Mouse (Mus musculus) forebrain, embryonic 12.5 days (tissue): ENCODE results near the gene Cir1. TPM values are rescaled to one million over a fixed set of nuclear protein-coding genes. Genes with fewer than 3 reads are reported as not detected.

ENCODE experiments used
- ATAC-seq: fragments of 200-750 bp; cut with Nextera tagmentation; 2 replicates; pipeline ENCODE4 v1.8.0; 2017; ENCODE audit warnings: moderate TSS enrichment; ENCODE audit not compliant: low FRiP score
- H3K27ac ChIP-seq: fragments of 300-500 bp; sonication (generic); 2 replicates; pipeline ENCODE4 v1.5.1; 2016; ENCODE audit warnings: mild to moderate bottlenecking
- H3K27me3 ChIP-seq: fragments of 300-500 bp; sonication (generic); 2 replicates; pipeline ENCODE4 v1.6.1; 2016; ENCODE audit warnings: mild to moderate bottlenecking
- H3K36me3 ChIP-seq: fragments of 300-500 bp; sonication (generic); replicated peaks from 2 replicates; pipeline ENCODE4 v1.6.1; 2016; ENCODE audit warnings: mild to moderate bottlenecking
- H3K4me1 ChIP-seq: fragments of 300-500 bp; sonication (generic); 2 replicates; pipeline ENCODE4 v1.6.1; 2016
- H3K4me2 ChIP-seq: fragments of 300-500 bp; sonication (generic); 2 replicates; pipeline ENCODE4 v1.6.1; 2016; ENCODE audit warnings: mild to moderate bottlenecking, moderate library complexity
- H3K4me3 ChIP-seq: fragments of 300-500 bp; sonication (generic); replicated peaks from 2 replicates; pipeline ENCODE4 v1.5.1; 2016; ENCODE audit warnings: mild to moderate bottlenecking
- H3K9ac ChIP-seq: fragments of 300-500 bp; sonication (generic); 2 replicates; pipeline ENCODE4 v1.6.1; 2016; ENCODE audit warnings: mild to moderate bottlenecking
- H3K9me3 ChIP-seq: fragments of 300-500 bp; sonication (generic); 2 replicates; pipeline ENCODE4 v1.6.1; 2016
- WGBS: fragments of 180-500 bp; shearing (Covaris S2); methylation state at CpG from one replicate; pipeline ENCODE4 v1.1.7; 2016; 5-methylcytosine and 5-hydroxymethylcytosine counted together
- polyA plus RNA-seq: library from polyadenylated mRNA; unstranded; fragments of >200 nt; fragmentation: Nextera tagmentation; extraction: Ambion mirVana; gene quantifications from 2 replicates; pipeline ENCODE4 v1.2.1, GENCODE M21; 2016

Cir1 gene
- polyA plus RNA-seq, 1 experiment from 2014 or later = 24.0 TPM

DNA sequence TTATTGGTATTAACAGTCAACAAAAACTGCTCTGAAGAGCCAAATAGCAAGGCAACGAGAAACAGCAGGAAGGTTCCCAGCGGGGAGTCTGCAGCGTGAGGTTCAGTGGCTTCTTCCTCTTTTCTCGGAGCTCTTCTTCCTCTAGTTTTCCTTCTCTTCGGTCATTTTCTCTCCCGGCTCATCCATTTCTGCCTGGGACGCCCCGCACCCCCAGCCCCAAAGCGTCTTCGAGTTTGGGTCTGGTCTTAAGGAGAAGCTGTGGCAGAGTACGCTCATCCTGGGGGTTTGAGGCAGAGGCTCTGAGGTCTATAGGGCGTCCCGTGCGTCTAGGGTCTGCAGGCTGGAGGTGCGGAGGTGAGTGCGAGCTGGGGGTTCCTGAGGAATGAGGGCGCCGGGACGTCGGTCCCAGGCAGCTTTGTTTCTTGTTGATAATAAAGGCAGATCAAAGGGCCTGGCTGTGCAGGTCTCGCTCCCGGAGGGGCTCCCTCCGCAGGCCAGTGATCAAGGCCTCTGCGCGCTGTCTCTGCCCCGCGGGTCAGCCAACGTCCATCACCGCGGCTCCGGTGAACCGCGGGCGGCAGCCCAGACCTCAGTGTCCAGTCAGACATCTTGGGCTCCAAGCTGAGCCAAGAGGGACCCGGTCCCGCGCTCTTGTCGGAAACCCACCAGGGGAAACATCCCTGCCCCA, 35.3 kb downstream of the Cir1 start:
- under 1% methylated on average over 38 of the region's 38 CpGs for WGBS
- peak overlapping the region; percentile 36 for H3K4me3 ChIP-seq
- peaks cover 79% of the 10 kb centered on the region for H3K27me3 ChIP-seq
- ATAC-seq = no peak
- H3K36me3 ChIP-seq = no peaks in the 10 kb centered on the region
- peak overlapping the region; percentile 58 for H3K9ac ChIP-seq
- peak overlapping the region; percentile 51 for H3K4me2 ChIP-seq
- H3K27ac ChIP-seq = peak overlapping the region; percentile 81
- H3K4me1 ChIP-seq = peaks cover 65% of the 10 kb centered on the region
- H3K9me3 ChIP-seq = no peaks in the 10 kb centered on the region

DNA sequence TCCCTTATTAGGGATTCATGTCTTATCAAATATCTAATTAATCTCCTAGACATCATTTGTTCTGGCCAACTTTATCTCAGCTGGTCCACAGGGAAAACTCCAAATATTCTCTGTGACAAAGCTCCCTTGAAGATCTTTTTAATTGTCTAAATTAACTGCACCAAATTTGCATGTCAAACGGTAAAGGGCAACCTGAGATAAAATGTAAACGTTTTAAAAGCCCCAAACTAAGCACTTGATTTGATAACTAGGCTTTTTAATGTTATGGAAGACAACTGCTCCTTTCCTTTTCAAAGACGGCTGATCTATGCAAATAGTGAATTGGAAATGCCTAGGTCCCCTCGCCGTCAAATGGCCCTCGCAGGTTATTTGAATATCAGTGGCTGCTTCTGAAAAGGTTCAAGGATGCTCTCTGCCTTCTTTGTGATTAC, 36.3 kb downstream of the Cir1 start:
- Histone ChIP-seq H3K27ac (peak overlapping the region; percentile 32; the same call in 1 of the 2 replicates), H3K36me3 (no peaks in the 10 kb centered on the region), H3K9me3 (no peaks in the 10 kb centered on the region), H3K4me1 (peaks cover 72% of the 10 kb centered on the region), H3K4me2 (peak overlapping the region; percentile 30), H3K27me3 (peaks cover 79% of the 10 kb centered on the region), H3K9ac (peak overlapping the region; percentile 25; the same call in 1 of the 2 replicates), H3K4me3 (peak overlapping the region; percentile 22)
- under 1% methylated on average over 6 of the region's 6 CpGs for WGBS
- ATAC-seq = no peak

DNA sequence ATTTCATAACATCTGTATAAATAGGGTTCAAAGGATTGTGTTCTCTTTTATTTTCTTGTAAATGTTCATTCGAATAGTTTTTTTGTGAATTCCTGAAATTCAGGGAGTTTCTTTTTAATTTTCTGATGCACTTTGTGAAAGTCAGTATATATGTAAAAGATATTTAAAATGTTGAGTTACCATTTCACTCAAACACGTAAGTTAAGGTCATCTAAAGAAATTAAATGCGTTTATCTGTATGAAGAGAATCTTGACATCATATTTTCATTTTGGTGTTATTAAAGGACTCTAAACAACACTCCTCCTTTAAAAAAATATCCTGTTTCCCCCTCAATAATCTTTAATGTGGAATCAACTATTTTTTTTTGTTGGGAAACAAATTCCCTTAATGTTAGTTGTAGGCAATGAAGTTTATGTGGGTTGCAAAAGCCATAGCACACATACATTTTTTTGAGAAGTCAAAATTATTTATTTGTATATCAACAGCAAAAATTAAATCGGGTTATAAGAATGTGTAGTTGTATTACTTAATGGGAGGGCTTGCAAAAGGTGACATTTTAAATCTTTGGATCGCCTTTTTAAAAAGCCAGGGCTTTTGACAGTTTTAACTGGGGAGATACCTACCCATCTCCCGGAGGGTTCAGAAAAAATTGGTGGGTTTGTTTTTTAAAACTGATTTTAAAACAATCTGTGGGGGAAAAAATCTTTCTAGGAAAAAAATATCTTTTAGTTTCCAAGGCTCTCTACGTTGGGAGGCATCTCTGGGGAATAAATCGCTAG, 37.0 kb downstream of the Cir1 start:
- H3K27me3 ChIP-seq = peaks cover 79% of the 10 kb centered on the region
- H3K9me3 ChIP-seq = no peaks in the 10 kb centered on the region
- 6% methylated on average over 8 of the region's 8 CpGs for WGBS
- peak overlapping the region; percentile 30 for H3K4me2 ChIP-seq
- ATAC-seq = no peak
- no peak overlapping the region for H3K9ac ChIP-seq
- H3K27ac ChIP-seq = peak overlapping the region; percentile 32; the same call in 1 of the 2 replicates
- H3K36me3 ChIP-seq = no peaks in the 10 kb centered on the region
- peak overlapping the region; percentile 22 for H3K4me3 ChIP-seq
- peaks cover 72% of the 10 kb centered on the region for H3K4me1 ChIP-seq

DNA sequence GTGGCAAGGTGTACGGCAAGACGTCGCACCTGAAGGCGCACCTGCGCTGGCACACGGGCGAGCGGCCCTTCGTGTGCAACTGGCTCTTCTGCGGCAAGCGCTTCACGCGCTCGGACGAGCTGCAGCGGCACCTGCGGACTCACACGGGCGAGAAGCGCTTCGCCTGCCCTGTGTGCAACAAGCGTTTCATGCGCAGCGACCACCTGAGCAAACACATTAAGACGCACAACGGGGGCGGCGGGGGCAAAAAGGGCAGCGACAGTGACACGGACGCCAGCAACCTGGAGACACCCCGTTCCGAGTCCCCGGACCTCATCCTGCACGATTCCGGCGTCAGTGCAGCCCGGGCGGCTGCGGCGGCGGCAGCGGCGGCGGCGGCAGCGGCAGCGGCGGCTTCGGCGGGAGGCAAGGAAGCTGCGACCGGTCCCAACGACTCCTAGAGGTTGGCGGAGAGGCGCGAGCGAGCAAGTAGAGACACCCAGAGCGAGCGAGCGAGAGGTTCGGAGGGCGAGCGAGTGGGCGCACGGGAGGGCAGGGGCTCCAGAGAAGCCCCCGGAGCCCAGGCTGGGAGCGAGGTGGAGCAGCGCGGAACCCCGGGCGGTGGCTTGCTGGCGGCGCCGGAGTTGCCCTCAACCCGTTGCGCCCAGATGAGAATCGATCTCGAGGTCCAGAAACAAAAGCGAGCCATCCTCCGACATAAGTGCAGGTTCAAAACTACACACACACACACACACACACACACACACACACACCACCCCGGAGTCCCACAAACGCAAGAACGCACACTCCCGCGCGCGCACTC, 38.2 kb downstream of the Cir1 start:
- Histone ChIP-seq H3K27ac (peak overlapping the region; percentile 86), H3K4me2 (peak overlapping the region; percentile 60), H3K9me3 (no peaks in the 10 kb centered on the region), H3K27me3 (peaks cover 82% of the 10 kb centered on the region), H3K4me1 (peaks cover 75% of the 10 kb centered on the region), H3K4me3 (peak overlapping the region; percentile 57), H3K9ac (peak overlapping the region; percentile 69), H3K36me3 (no peaks in the 10 kb centered on the region)
- 0 out of 2 replicates have a peak, but pooled peaks have one; percentile 1 for ATAC-seq
- WGBS = under 1% methylated on average over 80 of the region's 88 CpGs

DNA sequence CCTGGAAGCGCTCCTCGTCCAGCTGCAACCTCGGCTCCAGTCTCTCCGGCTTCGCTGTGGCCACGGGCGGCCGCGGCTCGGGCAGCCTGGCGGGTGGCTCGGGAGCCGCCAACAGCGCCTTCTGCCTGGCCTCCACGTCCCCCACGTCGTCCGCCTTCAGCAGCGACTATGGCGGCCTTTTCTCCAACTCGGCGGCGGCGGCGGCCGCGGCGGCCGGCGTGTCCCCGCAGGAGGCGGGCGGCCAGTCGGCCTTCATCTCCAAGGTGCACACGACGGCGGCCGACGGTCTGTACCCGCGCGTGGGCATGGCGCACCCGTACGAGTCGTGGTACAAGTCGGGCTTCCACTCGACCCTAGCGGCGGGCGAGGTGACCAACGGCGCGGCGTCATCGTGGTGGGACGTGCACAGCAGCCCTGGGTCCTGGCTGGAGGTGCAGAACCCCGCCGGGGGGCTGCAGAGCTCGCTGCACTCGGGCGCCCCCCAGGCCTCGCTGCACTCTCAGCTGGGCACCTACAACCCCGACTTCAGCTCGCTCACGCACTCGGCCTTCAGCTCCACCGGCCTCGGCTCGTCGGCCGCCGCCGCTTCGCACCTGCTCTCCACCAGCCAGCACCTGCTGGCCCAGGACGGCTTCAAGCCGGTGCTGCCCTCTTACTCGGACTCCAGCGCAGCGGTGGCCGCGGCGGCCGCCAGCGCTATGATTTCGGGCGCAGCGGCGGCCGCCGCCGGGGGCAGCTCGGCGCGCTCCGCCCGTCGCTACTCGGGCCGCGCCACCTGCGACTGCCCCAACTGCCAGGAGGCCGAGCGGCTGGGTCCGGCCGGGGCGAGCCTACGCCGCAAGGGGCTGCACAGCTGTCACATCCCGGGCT, 39.0 kb downstream of the Cir1 start:
- ATAC-seq = peak; percentile 17; the same call in 1 of the 2 replicates
- Histone ChIP-seq H3K9ac (peak overlapping the region; percentile 69), H3K36me3 (no peaks in the 10 kb centered on the region), H3K4me2 (peak overlapping the region; percentile 60), H3K27me3 (peaks cover 76% of the 10 kb centered on the region), H3K9me3 (no peaks in the 10 kb centered on the region), H3K4me1 (peaks cover 67% of the 10 kb centered on the region), H3K27ac (peak overlapping the region; percentile 86), H3K4me3 (peak overlapping the region; percentile 57)
- under 1% methylated on average over 96 of the region's 110 CpGs for WGBS

DNA sequence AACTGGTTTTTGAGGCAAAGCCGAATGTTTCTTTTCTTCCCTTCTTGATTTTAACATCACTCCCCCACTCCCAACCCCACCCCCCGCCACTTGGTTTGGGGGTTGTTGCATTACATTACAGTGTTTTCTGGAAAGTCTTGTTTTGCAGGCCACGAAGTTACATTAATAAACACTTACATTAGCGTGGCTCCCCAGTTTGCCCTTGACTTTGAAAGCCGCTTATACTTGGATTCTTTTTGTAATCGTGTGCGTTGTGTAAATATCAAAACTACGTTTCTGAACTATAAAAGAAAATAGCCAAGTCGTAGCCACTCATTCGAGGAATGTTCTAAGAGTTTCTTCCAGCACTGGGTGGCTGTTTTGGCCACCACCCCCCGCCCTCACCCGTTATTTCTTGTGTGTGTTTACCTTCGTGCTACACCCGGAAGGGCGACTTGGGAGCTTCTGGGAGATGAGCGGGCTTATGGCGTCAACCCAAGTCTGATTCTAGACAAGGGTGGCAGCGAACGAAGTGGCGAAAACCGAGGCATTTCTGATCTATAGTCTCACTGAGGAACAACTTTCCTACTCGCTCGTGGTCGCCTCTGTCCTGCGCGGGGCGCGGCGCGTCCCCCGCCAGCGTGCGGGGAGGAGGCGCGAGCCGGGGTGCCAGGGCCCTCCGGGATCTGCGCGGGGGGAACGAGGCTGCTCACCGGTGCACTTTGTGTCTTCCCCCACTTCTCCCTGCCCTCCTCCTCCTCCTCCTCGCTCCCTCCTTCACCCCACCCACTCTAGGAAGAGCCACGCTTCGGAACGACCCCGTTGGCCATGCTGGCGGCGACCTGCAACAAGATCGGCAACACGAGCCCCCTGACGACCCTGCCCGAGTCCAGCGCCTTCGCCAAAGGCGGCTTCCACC, 39.9 kb downstream of the Cir1 start:
- Histone ChIP-seq H3K4me1 (peaks cover 69% of the 10 kb centered on the region), H3K9me3 (no peaks in the 10 kb centered on the region), H3K27ac (peak overlapping the region; percentile 86), H3K9ac (peak overlapping the region; percentile 69), H3K36me3 (no peaks in the 10 kb centered on the region), H3K4me2 (peak overlapping the region; percentile 60), H3K4me3 (peak overlapping the region; percentile 57), H3K27me3 (peaks cover 78% of the 10 kb centered on the region)
- WGBS = under 1% methylated on average over 55 of the region's 55 CpGs
- no peak for ATAC-seq

DNA sequence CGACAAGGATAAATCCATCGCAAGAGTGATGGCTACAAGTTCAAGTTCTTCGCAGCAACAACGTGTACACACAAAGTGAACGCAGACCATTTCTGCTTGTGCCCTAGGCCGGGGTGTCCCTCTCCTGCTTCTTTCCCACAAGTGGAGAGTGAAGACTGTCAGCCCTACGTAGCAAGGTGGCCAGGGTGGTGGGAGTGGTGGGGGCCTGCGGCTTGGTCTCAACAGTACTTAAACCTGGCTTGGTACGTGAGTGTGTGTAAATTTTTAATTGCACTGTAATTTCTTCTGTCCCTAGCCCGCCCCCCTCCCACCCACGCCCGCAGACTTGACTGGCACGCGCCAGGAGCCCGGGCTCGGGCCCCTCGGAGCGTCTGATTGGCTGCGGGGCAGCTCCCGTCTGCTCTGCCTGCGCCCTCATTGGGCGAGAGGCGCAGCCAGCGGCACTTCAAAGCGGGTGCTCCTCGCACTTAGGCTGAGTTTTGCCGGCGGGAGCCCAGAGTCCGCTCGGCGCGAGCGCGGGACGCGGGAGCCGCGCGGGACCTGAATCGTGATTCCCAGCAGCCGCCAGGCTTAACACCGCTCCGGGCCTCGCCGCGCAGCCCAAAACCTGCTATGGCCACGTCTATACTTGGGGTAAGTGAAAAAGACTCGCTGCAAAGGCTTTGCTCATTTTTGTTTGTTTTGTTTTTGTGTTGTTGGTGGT, 40.9 kb downstream of the Cir1 start, which contains the start of gene Sp9:
TSS of gene Sp9 (plus strand) at position 467 of the 703 bp plus-strand sequence.
- H3K9ac ChIP-seq = peak within 1 kb of the TSS; percentile 69
- peak within 1 kb of the TSS; percentile 86 for H3K27ac ChIP-seq
- ATAC-seq = peak; percentile 90
- H3K36me3 ChIP-seq = no peaks in the 10 kb centered on the region
- H3K4me2 ChIP-seq = peak within 1 kb of the TSS; percentile 60
- no peaks in the 10 kb centered on the region for H3K9me3 ChIP-seq
- whole genome bisulfite sequencing = under 1% methylated on average over 47 of the region's 48 CpGs
- H3K4me3 ChIP-seq = peak within 1 kb of the TSS; percentile 57
- peaks cover 77% of the 10 kb centered on the region for H3K27me3 ChIP-seq
- H3K4me1 ChIP-seq = peaks cover 61% of the 10 kb centered on the region

- peak overlapping the region; percentile 57 for H3K4me3 ChIP-seq
- H3K4me1 ChIP-seq = peaks cover 58% of the 10 kb centered on the region
- WGBS = under 1% methylated on average over 38 of the region's 38 CpGs
- H3K27ac ChIP-seq = peak overlapping the region; percentile 36
- no peaks in the 10 kb centered on the region for H3K9me3 ChIP-seq
- H3K36me3 ChIP-seq = no peaks in the 10 kb centered on the region
- peaks cover 79% of the 10 kb centered on the region for H3K27me3 ChIP-seq
- peak overlapping the region; percentile 60 for H3K4me2 ChIP-seq
- peak; percentile 15; the same call in 1 of the 2 replicates for ATAC-seq
- peak overlapping the region; percentile 12 for H3K9ac ChIP-seq
Observed at GRCm38 (mm10) chr2:73270593-73271458, 41.7 kb downstream of the Cir1 start.

GRCm38 (mm10) chr2:73270071-73270592, 42.4 kb downstream of the Cir1 start:
- no peak for ATAC-seq
- H3K4me1 ChIP-seq = peaks cover 58% of the 10 kb centered on the region
- H3K36me3 ChIP-seq = no peaks in the 10 kb centered on the region
- H3K27me3 ChIP-seq = peaks cover 86% of the 10 kb centered on the region
- peak overlapping the region; percentile 57 for H3K4me3 ChIP-seq
- H3K9me3 ChIP-seq = no peaks in the 10 kb centered on the region
- peak overlapping the region; percentile 37 for H3K27ac ChIP-seq
- WGBS = 1% methylated on average over 14 of the region's 14 CpGs
- H3K4me2 ChIP-seq = peak overlapping the region; percentile 60
- H3K9ac ChIP-seq = peak overlapping the region; percentile 12; the same call in 1 of the 2 replicates
